Mouse (Mus musculus) brown adipose tissue, adult 24 weeks (tissue): ENCODE data around the gene Itgb2. TPM values are rescaled to one million over a fixed set of nuclear protein-coding genes. Genes with fewer than 3 reads are reported as not detected.

Experiments used
- H3K27ac ChIP-seq: fragments of 200-500 bp; replicated peaks from 2 replicates; pipeline ENCODE4 v1.5.1; 2012; ENCODE audit warnings: low read depth, mild to moderate bottlenecking, low read length
- H3K4me1 ChIP-seq: fragments of 200-500 bp; 2 replicates; pipeline ENCODE4 v1.6.1; 2012; ENCODE audit warnings: low read length, mixed read lengths; ENCODE audit not compliant: control insufficient read depth, insufficient read depth, insufficient read length
- H3K4me3 ChIP-seq: fragments of 200-500 bp; 2 replicates; pipeline ENCODE4 v1.5.1; 2012; ENCODE audit warnings: low read depth, mild to moderate bottlenecking, low read length, moderate library complexity; ENCODE audit not compliant: insufficient read depth
- polyA plus RNA-seq: library from polyadenylated mRNA; stranded (reverse); fragments of >200 nt; gene quantifications from 2 replicates; pipeline ENCODE4 v1.2.4, GENCODE M21; 2012; ENCODE audit not compliant: missing spikeins, insufficient read depth, insufficient read length

Itgb2 gene
- 4.3 and 4.4 TPM in 2 replicates for polyA plus RNA-seq

- Histone ChIP-seq H3K27ac (peak within 1 kb of the TSS; percentile 45), H3K4me1 (no peaks in the 10 kb centered on the region), H3K4me3 (peak within 1 kb of the TSS; percentile 55)
Measured at GRCm38 (mm10) chr10:77530140-77530539, at the start of gene Itgb2. Gene Itgb2, plus strand, starts transcription at chr10:77530252.

- Histone ChIP-seq H3K4me1 (peaks cover 15% of the 10 kb centered on the region; the same call in 1 of the 2 replicates), H3K27ac (no peak overlapping the region), H3K4me3 (no peak overlapping the region)
Measured at GRCm38 (mm10) chr10:77481814-77482213, 48.2 kb upstream of the Itgb2 start.

- no peak overlapping the region for H3K4me3 ChIP-seq
- no peak overlapping the region for H3K27ac ChIP-seq
- peaks cover 6% of the 10 kb centered on the region; the same call in 1 of the 2 replicates for H3K4me1 ChIP-seq
Measured at GRCm38 (mm10) chr10:77484205-77484935, 45.7 kb upstream of the Itgb2 start.

- Histone ChIP-seq H3K4me3 (no peak overlapping the region), H3K27ac (no peak overlapping the region), H3K4me1 (no peaks in the 10 kb centered on the region)
Measured at GRCm38 (mm10) chr10:77485786-77486185, 44.3 kb upstream of the Itgb2 start.

- H3K4me3 ChIP-seq = no peak overlapping the region
- no peak overlapping the region for H3K27ac ChIP-seq
- no peaks in the 10 kb centered on the region for H3K4me1 ChIP-seq
Measured at GRCm38 (mm10) chr10:77488168-77488567, 41.9 kb upstream of the Itgb2 start.

- H3K27ac ChIP-seq = no peak overlapping the region
- H3K4me1 ChIP-seq = no peaks in the 10 kb centered on the region
- no peak overlapping the region for H3K4me3 ChIP-seq
Measured at GRCm38 (mm10) chr10:77491585-77491984, 38.5 kb upstream of the Itgb2 start.

- Histone ChIP-seq H3K4me3 (no peak overlapping the region), H3K27ac (no peak overlapping the region), H3K4me1 (no peaks in the 10 kb centered on the region)
Measured at GRCm38 (mm10) chr10:77492885-77493284, 37.2 kb upstream of the Itgb2 start.

GRCm38 (mm10) chr10:77497185-77497584 lies 32.9 kb upstream of the Itgb2 start:
- Histone ChIP-seq H3K27ac (no peak overlapping the region), H3K4me3 (no peak overlapping the region), H3K4me1 (no peaks in the 10 kb centered on the region)

GRCm38 (mm10) chr10:77498254-77498653 lies 31.8 kb upstream of the Itgb2 start:
- Histone ChIP-seq H3K27ac (no peak overlapping the region), H3K4me3 (no peak overlapping the region), H3K4me1 (no peaks in the 10 kb centered on the region)

- no peak overlapping the region for H3K27ac ChIP-seq
- H3K4me1 ChIP-seq = no peaks in the 10 kb centered on the region
- H3K4me3 ChIP-seq = no peak overlapping the region
Measured at GRCm38 (mm10) chr10:77500636-77501035, 29.4 kb upstream of the Itgb2 start.

- no peak overlapping the region for H3K27ac ChIP-seq
Measured at GRCm38 (mm10) chr10:77502967-77503922, 26.8 kb upstream of the Itgb2 start.

GRCm38 (mm10) chr10:77504143-77504542 lies 25.9 kb upstream of the Itgb2 start:
- Histone ChIP-seq H3K4me3 (no peak overlapping the region), H3K27ac (no peak overlapping the region), H3K4me1 (peaks cover 6% of the 10 kb centered on the region; the same call in 1 of the 2 replicates)

More at GRCm38 (mm10) chr10:77502967-77503922, 26.8 kb upstream of the Itgb2 start:
- Histone ChIP-seq H3K4me1 (peaks cover 6% of the 10 kb centered on the region; the same call in 1 of the 2 replicates), H3K4me3 (no peak overlapping the region)

- H3K4me1 ChIP-seq = peaks cover 8% of the 10 kb centered on the region; the same call in 1 of the 2 replicates
- no peak overlapping the region for H3K27ac ChIP-seq
- no peak overlapping the region for H3K4me3 ChIP-seq
Measured at GRCm38 (mm10) chr10:77506526-77506925, 23.5 kb upstream of the Itgb2 start.

- Histone ChIP-seq H3K4me3 (no peak overlapping the region), H3K27ac (peak overlapping the region; percentile 23), H3K4me1 (peaks cover 8% of the 10 kb centered on the region; the same call in 1 of the 2 replicates)
Measured at GRCm38 (mm10) chr10:77506961-77507577, 23.0 kb upstream of the Itgb2 start.

- peaks cover 8% of the 10 kb centered on the region; the same call in 1 of the 2 replicates for H3K4me1 ChIP-seq
- H3K4me3 ChIP-seq = no peak overlapping the region
- H3K27ac ChIP-seq = peak overlapping the region; percentile 23; the same call in 1 of the 2 replicates
Measured at GRCm38 (mm10) chr10:77507779-77508178, 22.3 kb upstream of the Itgb2 start.
